Mouse (Mus musculus): Measurements from ENCODE around the gene Suclg2.

DNA sequence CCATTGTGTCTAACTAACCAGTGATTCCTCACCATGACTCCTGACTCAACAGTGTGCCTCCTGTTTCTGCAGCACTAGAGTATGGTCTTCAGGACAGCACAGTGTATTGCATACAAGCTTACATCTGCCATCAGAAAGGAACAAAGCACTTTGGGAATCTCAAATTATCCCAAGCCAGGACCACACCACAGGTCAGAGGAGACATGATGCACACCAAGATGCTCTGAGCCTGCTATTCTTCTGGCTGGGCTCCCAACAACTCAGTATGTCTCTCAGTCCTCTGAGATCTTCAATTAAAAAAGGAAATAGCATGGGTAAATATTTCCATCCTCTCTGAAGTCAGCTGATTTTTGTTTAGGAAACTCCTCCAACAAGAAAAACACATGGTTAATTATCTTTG lies 172.9 kb downstream of the Suclg2 start:
- no peak for TF ChIP-seq CTCF (conservative IDR thresholded peaks at IDR 0.05; ENCODE audit: insufficient read depth, insufficient read length, low read depth, low read length)
- no peak for TF ChIP-seq POLR2A (IDR thresholded peaks at IDR 0.05; ENCODE audit: low read depth, low read length)

All from kidney, adult 2 months (tissue).